Mouse (Mus musculus) NIH3T3 (cell line): ENCODE data around the gene Ddhd1.

ENCODE experiments used
- DNase-seq: peaks from one replicate; pipeline ENCODE4 v3.0.0-alpha.2; 2012; ENCODE audit warnings: low read depth

The Ddhd1 gene

DNA sequence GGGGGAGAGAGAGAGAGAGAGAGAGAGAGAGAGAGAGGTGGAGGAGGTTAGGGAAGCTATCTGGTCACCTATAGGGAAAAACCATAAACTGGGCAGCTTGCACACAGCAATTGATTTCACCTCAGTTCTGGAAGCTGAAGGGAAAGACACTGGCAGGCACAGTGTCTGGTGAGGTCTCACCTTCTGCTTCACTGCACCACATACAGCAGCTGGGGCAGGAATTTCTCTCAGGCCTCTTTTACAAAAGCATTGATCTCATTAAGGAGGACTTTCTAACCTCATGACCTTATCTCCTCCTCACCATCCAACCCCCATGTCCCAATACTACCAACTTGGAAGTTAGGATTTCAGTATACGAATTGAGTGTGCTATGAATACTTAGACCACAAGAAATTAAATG is 13.2 kb downstream of the Ddhd1 start:
- no peak for DNase-seq

GRCm38 (mm10) chr14:45644202-45644601 is 13.7 kb downstream of the Ddhd1 start:
- no peak for DNase-seq

DNA sequence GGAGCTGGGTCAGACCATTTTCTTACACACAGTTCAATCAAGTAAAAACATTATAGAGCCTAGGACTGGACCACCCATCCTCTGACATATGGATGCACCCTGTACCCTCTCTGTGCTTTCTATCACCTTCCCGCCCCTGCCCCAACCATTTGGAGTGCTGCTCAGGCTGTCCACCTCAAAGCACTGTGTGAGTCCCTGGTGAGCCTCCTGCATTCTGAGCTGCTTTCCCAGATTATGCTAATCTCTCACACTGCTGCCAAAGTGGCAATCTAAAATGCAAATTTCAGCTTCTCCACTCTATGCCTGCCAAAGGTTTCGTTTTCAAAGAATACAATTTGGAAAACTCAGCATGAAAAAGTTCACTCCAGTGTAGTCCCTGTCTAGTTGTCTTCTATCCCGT is 14.5 kb downstream of the Ddhd1 start:
- DNase-seq = no peak

DNA sequence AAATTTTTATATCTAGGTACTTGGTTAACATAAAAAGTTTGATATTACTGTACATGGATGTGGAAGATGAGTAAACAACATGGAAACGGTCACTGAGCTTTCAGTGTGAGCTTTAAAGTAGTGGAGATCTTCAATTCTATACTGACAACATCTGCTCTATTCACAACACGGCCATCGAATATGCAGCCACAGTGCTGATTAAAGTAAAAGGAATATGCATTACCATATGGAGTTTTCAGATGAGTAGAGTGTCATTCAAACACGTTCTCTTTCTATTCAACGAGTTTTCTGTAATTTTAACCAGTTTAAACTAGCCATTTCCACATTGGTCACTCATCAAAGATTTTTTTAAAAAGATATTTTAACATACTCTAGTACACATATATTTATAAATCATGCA is 15.1 kb downstream of the Ddhd1 start:
- no peak for DNase-seq

DNA sequence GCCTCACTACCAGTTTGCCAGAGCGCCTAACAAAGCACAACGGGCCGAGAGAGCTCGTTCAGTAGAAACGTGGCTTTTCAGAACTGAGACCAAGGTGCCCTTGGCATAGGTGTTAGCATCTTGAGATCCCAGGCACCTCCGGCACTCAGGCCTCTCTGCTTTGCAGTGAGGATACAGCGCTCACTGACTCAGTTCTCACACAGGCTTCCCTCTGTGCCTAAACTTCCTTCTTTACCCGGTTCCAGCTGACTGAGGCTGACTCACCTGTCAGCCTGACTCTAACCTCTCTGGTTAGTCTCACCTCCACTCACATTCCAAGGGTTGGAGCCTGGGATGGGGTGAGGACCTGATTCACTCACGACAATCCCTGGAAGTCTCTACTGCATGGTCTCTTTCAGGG is 15.7 kb downstream of the Ddhd1 start:
- DNase-seq = no peak

DNA sequence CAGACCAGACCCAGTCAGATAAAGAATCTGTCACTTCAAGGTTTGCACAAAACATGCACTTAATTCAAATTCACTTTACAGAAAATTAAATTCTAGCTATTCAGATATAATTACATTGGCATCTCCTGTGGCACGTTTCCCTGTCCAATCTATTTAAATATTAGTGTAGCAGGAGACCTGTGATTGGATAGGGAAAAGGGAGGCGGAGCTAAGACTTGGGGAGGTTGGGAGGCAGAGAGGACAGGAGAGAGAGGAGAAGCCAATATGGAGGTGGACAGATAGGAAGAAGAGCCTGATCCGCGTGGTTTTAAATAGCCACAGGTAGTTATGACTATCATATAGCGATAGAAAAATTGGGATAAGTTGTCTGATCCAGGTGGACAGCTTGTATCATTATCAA is 19.2 kb downstream of the Ddhd1 start:
- DNase-seq = no peak

DNA sequence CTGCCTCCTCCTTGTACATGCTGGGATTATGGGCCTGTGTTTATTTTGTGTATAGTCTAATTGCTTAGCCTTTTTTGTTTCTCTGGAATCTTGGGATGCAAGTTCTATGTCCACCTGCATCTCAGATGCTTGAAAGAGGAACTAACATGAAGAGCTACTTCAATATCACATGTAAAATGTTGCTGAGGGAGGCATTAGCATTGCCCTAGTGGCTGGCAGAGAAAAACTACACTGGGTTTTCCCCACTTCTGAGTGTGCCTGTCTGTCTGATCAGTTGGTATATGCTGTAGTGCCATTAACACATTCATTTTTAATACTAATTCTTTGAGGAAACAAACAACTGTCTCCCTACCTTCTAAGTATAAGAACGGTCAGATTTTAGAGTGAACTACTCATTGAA is 22.4 kb downstream of the Ddhd1 start:
- DNase-seq = no peak

DNA sequence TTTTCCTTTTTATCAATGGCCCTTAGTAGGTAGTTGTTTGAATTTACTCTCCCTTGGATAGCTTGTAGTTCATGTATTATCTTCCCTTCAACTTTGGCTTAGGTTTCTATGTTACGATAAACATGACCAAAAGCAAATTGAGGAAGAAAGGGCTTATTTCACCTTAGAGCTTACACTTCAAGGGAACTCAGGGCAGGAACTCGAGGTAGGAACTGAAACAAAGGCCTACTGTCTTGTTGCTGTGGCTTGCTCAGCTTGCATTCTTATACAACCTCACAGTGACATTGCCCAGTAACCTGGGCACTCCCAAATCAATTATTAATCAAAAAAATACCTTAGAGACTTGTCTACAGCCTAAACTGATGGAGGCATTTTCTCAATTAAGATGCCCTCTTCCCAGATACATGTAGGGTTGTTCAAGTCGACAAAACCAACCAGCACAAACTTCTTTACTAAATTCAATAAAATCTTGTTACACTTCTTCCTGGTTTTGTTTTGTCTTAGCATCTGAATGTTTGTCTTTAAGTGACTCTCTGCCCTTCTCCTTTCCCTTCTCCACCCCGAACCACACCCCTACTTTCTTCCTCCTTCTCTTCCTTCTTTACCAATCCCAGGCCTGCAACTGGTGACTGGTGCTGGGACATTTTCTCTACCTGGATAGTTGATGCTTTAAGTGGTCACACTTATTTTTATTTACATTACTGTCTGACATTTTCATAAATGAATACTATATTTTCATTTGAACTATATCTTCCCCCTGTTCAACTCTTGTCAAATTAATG is 25.0 kb downstream of the Ddhd1 start:
- no peak for DNase-seq

DNA sequence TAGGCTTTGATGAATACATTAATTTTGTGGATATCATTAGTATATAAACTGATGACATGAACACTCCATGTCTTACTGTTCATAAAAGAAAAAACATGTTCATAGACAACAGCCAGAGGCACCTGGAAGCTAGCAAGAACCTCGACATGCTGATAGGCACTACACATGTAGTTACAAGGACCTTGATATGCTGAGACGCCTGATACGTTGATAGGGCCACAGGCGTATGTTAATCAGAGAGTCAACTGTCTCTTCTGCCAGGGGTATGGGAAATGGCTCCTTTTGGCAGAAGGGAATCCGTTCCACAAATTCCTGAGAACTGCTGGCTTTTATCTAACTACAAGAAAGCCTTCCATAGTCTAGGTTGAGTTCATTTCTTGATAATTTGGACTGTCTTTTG is 27.4 kb downstream of the Ddhd1 start:
- DNase-seq = no peak

GRCm38 (mm10) chr14:45629938-45630337 is 28.0 kb downstream of the Ddhd1 start:
- DNase-seq = no peak

GRCm38 (mm10) chr14:45618351-45618750 is 39.6 kb downstream of the Ddhd1 start:
- DNase-seq = no peak

DNA sequence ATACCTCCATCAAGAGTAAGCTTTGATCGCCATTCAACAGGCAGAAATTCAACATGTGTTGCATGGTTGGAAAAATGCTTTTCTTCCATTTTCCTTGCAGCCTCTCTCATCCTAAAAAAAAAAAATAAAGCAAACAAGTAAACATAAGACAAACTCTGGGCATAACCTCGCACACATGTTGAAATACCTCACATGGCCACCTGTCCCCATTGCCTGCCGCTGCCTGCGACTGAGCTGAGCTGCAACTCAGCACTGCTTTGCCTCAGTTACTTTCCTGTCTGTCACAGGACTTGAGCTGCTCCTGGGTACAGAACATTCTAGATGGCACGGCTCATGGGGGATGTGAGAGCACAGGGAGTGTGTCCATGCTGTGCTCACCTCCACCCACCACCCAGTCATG is 41.4 kb downstream of the Ddhd1 start:
- DNase-seq = no peak

DNA sequence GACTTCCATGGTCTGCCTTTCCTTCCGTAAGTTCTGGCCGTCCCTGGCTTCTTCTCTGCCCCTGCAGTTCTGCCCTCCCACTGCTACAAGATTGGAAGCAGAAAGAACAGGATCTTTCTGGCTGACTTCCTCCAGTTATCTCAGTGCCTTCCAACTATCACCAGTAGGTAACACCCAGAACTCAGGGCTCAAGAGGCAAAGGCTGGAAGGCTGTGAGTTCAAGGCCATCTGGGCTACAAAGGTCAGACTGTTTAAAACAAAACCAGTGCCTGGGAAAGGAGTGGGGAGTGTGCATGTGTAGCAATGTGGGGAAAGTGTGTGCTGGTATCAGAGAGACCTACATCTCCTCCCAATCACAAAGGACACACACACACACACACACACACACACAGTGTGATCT is 42.2 kb downstream of the Ddhd1 start:
- no peak for DNase-seq

- DNase-seq = no peak
Observed at GRCm38 (mm10) chr14:45614822-45615221, 43.1 kb downstream of the Ddhd1 start.

- DNase-seq = no peak
Observed at GRCm38 (mm10) chr14:45614406-45614805, 43.5 kb downstream of the Ddhd1 start.

DNA sequence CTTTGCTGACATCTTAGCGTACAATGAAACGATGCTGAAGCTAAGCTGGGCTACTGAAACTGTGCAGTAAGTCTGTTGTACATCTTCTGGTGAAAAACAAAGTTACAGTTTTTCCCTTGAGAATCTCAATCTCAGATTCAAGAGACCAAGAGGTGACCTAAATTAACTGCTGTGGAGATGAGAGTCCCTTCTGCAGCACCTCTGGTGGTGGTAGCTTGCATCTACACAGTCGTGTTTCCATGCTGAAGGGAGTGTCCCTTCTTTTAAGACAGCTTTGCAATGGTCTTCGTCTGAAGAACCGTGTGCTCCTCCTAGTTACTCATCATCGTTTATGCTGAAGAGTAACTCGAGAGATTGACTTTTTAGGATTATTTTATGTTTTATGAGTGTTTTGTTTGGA is 46.3 kb downstream of the Ddhd1 start:
- no peak for DNase-seq

- peak; percentile 74 for DNase-seq
Observed at GRCm38 (mm10) chr14:45602002-45602401, 55.9 kb downstream of the Ddhd1 start.

DNA sequence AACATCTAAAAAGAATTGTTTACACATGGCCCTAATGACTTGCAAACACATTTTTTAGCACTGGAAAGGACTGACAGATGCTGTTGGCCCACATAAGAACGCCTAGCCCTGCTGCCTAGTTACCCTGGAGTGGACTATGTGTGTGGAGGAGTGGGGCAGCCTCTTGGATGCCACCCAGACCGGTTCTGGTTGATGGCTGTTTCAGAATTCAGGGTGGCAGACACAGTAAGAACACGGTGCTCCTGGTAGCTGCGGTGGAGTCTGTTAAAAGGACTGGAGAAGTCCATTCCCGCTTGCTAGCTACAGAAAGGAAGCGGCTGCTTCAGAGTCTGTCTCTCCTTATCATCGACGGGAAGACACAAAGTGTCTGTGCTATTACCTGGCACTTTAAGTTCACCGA is 57.4 kb downstream of the Ddhd1 start:
- no peak for DNase-seq

GRCm38 (mm10) chr14:45597855-45598254 is 60.1 kb downstream of the Ddhd1 start:
- DNase-seq = no peak

GRCm38 (mm10) chr14:45593261-45593660 is 64.7 kb downstream of the Ddhd1 start:
- DNase-seq = no peak

GRCm38 (mm10) chr14:45588403-45588802 is 69.5 kb downstream of the Ddhd1 start:
- peak; percentile 73 for DNase-seq

GRCm38 (mm10) chr14:45587536-45587935 is 70.4 kb downstream of the Ddhd1 start:
- DNase-seq = peak; percentile 65

DNA sequence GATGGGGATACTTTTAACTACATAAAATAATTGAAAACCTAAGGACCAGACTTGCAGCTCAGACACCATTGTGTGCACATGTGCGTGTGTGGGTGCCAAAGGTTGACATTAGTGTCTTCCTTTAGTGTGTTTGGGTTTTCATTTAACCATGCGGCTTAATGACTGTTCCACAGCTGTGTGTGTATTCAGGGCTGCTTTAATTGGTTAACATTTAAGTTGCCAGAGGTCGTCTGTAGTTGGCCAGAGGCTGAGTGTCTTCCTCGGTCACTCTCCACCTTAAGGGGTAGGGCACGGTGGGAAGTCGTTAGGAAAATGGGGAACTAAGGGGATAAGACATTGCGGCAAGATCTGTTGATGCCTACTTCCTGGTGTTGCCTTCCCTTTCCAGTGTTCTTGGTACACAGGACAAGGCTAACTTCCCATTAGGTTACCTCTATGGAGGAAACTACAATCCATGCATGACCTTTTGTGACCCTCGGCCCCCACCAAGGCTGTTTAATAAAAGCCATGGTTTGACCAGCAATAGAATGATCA is 74.4 kb downstream of the Ddhd1 start:
- DNase-seq = no peak
